Mouse (Mus musculus) brain, embryonic 14.5 days (tissue): ENCODE results near the gene Bicral.

ENCODE experiments used
- CTCF ChIP-seq: fragments of 200-500 bp; IDR thresholded peaks from 2 replicates; pipeline ENCODE4 v1.5.1; 2012; ENCODE audit warnings: inconsistent platforms, mild to moderate bottlenecking, moderate library complexity, borderline replicate concordance; ENCODE audit not compliant: insufficient read depth, insufficient read length; ENCODE audit errors: extremely low read depth
- POLR2A ChIP-seq: fragments of 200-500 bp; IDR thresholded peaks from 2 replicates; pipeline ENCODE4 v1.6.1; 2012; ENCODE audit warnings: mild to moderate bottlenecking, inconsistent platforms, borderline replicate concordance; ENCODE audit not compliant: poor library complexity, insufficient read depth, insufficient read length, severe bottlenecking; ENCODE audit errors: extremely low read depth

GRCm38 (mm10) chr17:46772404-46773277 lies 85.6 kb downstream of the Bicral start, which contains the start of gene 2310039H08Rik:
- peak; percentile 67; the same call in 1 of the 2 replicates for TF ChIP-seq POLR2A
- TF ChIP-seq CTCF: no peak
